Mouse (Mus musculus): ENCODE measurements around the gene Nfkb2.

The Nfkb2 gene

DNA sequence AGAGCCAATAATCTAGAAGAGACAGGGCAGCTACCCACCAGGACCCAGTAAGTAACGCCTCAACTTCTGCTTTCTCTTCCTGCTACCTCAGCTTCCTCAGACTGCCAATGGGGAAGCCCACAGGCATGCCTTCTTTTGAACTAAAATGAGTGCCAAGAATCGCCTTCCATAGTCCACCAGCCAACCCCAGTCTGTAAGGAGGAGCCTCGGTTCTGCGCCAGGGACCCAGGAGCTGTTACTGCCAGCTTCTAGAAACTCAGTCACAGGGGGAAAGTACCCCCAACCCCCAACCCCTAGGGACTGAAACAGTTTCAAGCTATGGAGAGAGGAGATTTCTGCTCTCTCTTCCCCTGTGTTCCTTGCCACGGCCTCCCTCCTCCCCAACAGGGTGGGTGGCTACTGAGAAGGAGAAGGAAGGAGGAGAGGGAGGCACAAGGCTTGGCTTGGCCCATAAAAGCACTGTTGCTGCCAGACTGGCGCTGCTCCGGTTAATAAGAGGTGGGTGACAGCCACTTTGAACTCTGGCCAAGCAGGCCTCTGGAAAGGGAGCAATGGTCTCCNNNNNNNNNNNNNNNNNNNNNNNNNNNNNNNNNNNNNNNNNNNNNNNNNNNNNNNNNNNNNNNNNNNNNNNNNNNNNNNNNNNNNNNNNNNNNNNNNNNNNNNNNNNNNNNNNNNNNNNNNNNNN, 35.3 kb downstream of the Nfkb2 start:
- in situ Hi-C loops (cut with MboI, MseI), result loop anchor here (5.0 kb wide), 1 partner anchor 48 kb away; no protein-coding TSS in a partner anchor

DNA sequence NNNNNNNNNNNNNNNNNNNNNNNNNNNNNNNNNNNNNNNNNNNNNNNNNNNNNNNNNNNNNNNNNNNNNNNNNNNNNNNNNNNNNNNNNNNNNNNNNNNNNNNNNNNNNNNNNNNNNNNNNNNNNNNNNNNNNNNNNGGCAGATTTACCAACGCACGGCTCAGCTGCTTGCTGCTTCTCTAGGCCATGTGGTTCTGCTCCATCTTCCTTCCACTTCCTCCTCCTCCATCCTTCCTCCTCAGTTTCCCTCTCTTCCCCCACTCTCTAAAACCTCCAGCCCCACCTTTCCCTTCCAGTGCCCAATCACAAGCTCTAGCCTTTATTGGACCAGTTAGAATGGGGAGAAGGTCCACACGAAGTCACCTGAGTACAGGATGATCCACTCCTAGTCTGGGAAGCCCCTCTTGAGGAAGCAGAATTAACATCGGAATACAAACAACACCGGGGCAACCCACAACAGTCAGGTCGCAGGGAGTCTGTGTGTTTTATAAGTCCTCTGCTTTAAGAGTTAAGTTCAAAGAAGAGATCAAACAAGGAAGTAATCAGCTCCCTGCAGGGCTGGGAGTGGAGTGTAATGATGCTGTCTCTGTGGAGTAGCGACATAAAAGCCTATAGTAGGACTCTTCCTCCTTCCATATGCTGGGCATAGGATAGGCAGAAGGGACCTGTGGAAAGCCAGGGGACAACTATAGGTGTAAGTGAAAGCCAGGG, 40.7 kb downstream of the Nfkb2 start:
- in situ Hi-C loops (cut with MboI, MseI), result no loop called here

- in situ Hi-C loops (cut with MboI, MseI), result no loop called here
Observed at GRCm38 (mm10) chr19:46347146-46347545, 43.0 kb downstream of the Nfkb2 start.

DNA sequence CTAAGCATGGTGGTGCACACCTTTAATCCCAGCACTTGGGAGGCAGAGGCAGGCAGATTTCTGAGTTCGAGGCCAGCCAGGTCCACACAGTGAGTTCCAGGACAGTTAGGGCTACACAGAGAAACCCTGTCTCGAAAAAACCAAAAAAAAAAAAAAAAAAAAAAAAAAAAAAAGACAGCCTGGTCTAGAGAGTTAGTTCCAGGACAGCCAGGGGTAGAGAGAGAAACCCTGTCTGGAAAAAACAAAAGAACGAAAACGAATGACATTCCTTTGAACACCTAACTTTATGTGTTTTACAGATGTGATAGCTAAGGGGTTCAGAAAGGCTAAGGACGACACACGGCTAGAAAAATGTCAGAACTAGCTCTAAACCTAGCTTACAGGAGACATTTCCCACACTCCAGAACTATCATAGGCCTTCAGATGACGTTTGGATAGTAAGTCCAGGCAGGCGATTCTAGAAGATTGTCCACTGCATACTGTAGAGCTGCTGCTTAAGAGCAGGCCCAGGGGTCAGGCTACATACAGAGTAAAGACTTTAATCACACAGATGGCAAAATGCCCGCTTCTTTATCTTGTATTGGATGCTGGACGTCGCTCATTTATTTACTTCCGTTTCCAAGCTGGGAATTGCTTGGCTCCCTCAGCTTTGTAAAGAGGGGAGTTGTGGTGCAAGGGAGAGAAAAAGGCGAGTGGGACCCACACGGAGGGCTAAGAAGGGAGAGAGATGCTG, 44.0 kb downstream of the Nfkb2 start:
- in situ Hi-C loops (cut with MboI, MseI), result no loop called here

DNA sequence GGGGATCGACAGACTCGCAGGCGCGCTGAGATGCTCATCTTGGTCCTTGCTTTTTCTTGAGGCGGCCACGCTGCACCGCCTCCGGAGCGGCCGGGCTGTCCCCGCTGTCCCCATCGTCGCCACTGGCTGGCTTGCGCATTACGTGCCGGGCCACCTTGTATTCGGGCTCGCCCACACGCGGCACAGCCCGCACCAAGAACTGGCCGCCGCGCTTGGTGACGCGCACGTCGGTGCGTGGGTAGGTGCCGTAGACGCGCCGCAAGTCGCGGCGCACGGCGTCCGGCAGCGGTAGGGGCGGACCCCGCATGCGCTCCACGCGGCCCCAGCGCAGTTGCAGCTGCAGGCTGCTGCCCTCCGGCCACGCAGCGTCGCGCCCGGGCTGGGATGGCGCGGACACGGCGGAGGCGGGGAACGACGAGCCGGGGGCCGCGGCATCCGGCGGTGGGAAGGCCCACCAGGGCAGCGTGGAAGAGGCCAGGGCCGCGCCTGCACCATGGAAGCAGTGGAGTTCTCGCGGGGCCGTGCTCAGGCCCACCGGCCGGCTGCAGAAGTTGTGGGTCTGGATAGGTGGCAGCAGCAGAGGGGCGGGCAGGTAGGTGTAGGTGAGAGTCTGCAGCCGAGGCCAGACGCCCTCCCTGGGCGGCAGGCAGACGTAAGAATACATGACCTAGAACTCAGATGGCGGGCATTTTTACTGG, 44.8 kb downstream of the Nfkb2 start:
- in situ Hi-C loops (cut with MboI, MseI), result no loop called here

DNA sequence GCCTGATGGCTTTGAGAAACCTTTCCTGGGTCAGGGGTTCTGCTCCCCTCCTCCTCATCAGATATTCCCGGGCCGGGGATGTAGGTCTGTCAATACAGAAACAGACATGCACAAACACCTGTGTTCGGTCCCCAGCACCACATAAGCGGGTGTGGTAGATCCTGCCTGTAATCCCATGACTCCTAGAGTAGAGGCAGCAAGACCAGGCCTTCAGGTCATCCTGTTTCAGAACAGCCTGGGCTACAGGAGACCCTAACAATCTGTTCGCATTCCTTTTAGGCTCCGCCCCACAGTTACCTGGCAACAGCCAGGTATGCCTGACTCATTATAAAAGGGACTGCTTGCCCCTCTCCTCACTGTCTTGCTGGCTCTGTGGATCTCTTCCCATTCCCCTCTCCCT, 45.4 kb downstream of the Nfkb2 start:
- in situ Hi-C loops (cut with MboI, MseI), result no loop called here

GRCm38 (mm10) chr19:46350168-46350932, 46.2 kb downstream of the Nfkb2 start, which contains the start of gene 2310034G01Rik:
TSS of gene 2310034G01Rik (minus strand) at chr19:46350302.
- in situ Hi-C loops (cut with MboI, MseI), result no loop called here

- in situ Hi-C loops (cut with MboI, MseI), result no loop called here
Observed at GRCm38 (mm10) chr19:46356701-46357138, 52.6 kb downstream of the Nfkb2 start.

DNA sequence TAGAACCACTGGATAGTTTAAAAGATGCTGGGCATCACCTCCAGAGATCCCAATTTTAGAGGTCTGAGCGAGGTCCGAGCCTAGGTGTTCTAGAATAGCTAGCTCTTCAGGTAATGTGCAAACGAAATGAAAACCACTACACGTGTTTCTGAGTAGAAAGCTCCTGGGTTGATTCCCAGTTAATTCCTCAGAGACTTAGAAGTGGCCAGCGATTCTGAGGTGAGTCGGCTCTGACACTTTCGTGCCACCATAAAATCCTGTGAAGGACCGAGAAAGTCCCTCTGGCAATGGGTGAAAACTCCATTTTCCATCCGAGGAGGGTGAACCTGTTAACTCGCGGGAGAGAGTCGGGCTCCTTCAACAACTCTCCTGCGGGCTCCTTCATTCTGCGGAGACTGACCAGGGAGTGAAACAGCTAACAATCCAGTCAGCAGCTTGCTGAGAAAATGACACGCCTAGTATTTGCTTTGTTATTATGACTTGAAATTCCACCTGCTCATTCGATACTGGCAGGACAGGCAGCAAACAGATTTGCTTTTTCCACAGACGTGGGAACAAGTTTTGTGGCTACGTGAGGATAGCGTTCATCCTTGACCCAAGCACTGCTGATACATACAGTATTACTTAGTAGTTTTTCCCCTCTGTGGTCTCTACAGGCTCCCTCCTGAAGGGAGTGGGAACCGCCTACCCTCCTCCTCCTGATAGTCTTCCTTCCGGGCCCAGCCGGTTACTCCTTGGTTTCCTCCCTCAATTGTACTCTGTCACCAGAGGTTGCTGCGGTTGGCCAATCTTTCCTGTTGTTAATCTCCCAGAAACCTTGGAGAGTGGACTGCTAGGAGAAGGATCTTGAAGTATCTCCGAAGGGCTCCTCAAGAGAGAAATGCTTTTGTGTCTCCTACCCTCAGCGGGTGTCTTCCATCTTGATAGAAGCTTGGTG, 53.5 kb downstream of the Nfkb2 start:
- in situ Hi-C loops (cut with MboI, MseI), result no loop called here

DNA sequence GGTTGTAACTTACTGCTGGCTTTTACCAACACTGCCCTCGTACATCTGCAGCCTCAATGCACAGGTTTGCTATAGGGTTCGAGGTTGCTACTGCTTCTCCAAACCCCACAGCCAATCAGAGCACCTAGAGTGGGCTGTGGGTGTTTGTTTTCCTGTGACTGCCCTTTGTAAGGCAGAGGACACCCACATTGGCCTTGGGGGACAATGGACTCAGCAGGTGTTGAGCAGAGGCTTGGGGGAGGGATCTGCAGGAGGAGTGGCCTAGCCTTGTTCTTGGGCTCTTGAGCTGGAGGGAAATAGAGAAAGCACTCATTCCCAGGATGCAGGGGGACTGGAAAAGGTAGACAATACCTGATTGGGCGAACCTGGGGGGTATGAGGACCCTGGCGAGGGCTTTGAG, 54.3 kb downstream of the Nfkb2 start:
- in situ Hi-C loops (cut with MboI, MseI), result no loop called here
